Mouse (Mus musculus) frontal cortex, adult (tissue): ENCODE data around the gene Gm26741.

Source experiments
- ATAC-seq: cut with Nextera tagmentation; 2 replicates; pipeline ENCODE4 v1.9.2; 2017; ENCODE audit warnings: mild to moderate bottlenecking, moderate library complexity, mixed read lengths; ENCODE audit not compliant: low TSS enrichment

Gene Gm26741

GRCm38 (mm10) chr10:52389438-52389837, 30.9 kb downstream of the Gm26741 start:
- ATAC-seq, result no peak

DNA sequence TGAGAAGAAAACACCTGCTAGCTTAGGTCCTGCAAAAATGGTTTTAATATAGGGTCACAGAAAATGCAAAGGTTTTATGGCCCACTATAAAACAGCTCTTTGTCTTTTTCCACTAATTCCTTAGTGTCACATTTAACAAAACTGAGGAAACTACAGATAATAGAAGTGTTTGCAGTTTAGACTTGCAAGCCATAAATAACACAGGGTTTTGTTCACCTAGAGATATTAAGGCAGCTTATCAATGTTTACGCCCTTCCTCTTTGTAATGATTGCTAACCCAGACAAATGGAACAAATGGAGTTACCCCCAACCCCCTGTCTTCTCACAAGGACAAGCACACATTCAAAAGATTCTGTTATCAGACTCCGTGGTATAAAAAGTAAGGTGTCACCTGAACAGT, 32.6 kb downstream of the Gm26741 start:
- no peak for ATAC-seq

GRCm38 (mm10) chr10:52396647-52397046, 38.1 kb downstream of the Gm26741 start:
- ATAC-seq, result no peak

DNA sequence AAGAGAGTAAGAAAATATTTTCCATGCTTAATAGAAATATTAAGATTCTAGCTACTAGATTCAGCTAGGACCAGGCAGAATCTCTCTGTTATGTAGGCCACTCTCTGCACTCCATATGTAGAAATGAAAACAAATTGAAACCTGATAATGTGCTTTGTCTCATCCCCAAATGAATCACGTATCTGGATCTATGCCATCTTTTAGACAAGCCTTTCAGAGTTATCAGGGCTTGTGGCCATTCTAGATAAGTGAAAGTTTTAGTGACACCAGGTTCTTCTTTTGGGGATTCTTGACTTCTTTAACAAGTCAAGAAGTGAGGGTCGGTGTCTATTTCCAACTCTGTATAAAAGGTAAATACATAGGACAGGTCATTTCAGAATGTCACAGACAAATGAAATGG, 40.1 kb downstream of the Gm26741 start:
- no peak for ATAC-seq

GRCm38 (mm10) chr10:52399722-52400121, 41.2 kb downstream of the Gm26741 start:
- ATAC-seq, result peak; percentile 50; the same call in 1 of the 2 replicates

- ATAC-seq, result no peak
Observed at GRCm38 (mm10) chr10:52405160-52405559, 46.6 kb downstream of the Gm26741 start.

GRCm38 (mm10) chr10:52407526-52407925, 49.0 kb downstream of the Gm26741 start:
- ATAC-seq, result no peak
